Mouse (Mus musculus): ENCODE data around the gene Spty2d1.
"Not testable (repeated sequence)": the region's sequence is repeated elsewhere in the genome, so short reads cannot be mapped to it uniquely, and the experiment has no call there.

The Spty2d1 gene

GRCm38 (mm10) chr7:46989387-46989786 lies 18.8 kb downstream of the Spty2d1 start:
- not testable (repeated sequence) for DNase-seq (ENCODE audit: low spot score)

- no peak for DNase-seq (ENCODE audit: low spot score)
These were observed 21.1 kb downstream of the Spty2d1 start for GRCm38 (mm10) chr7:46987073-46987472.

GRCm38 (mm10) chr7:46986646-46987045 lies 21.6 kb downstream of the Spty2d1 start:
- no peak for DNase-seq (ENCODE audit: low spot score)

GRCm38 (mm10) chr7:46985718-46986505 lies 22.3 kb downstream of the Spty2d1 start:
- DNase-seq (ENCODE audit: low spot score) = no peak

GRCm38 (mm10) chr7:46983280-46983679 lies 24.9 kb downstream of the Spty2d1 start, which contains the start of gene Gm9999:
Gene Gm9999 (plus strand): TSS chr7:46983580.
- DNase-seq (ENCODE audit: low spot score) = no peak

- DNase-seq (ENCODE audit: low spot score) = no peak
These were observed 32.8 kb downstream of the Spty2d1 start for GRCm38 (mm10) chr7:46975456-46975855.

- no peak for DNase-seq (ENCODE audit: low spot score)
These were observed 33.6 kb downstream of the Spty2d1 start for GRCm38 (mm10) chr7:46974648-46975047.

- DNase-seq (ENCODE audit: low spot score) = no peak
These were observed 38.3 kb downstream of the Spty2d1 start for GRCm38 (mm10) chr7:46969898-46970297.

- DNase-seq (ENCODE audit: low spot score) = no peak
These were observed 44.1 kb downstream of the Spty2d1 start for GRCm38 (mm10) chr7:46964070-46964469.

GRCm38 (mm10) chr7:46962806-46963618 lies 45.2 kb downstream of the Spty2d1 start:
- peak; percentile 34 for DNase-seq (ENCODE audit: low spot score)

GRCm38 (mm10) chr7:46962132-46962531 lies 46.1 kb downstream of the Spty2d1 start:
- peak; percentile 22 for DNase-seq (ENCODE audit: low spot score)

- DNase-seq (ENCODE audit: low spot score) = no peak
These were observed 47.2 kb downstream of the Spty2d1 start for GRCm38 (mm10) chr7:46960991-46961390.

GRCm38 (mm10) chr7:46958853-46959252 lies 49.4 kb downstream of the Spty2d1 start:
- no peak for DNase-seq (ENCODE audit: low spot score)

- DNase-seq (ENCODE audit: low spot score) = peak; percentile 95
These were observed 50.1 kb downstream of the Spty2d1 start, which contains the start of gene Uevld for GRCm38 (mm10) chr7:46957831-46958691. Gene Uevld (minus strand): TSS chr7:46958527.

Data from ovary, postnatal 36 days (tissue).